Mouse (Mus musculus): ENCODE measurements around the gene Prkd3. TPM values are rescaled to one million over a fixed set of nuclear protein-coding genes. Genes with fewer than 3 reads are reported as not detected.

The Prkd3 gene
- polyA plus RNA-seq (2015; fragmentation: Nextera tagmentation; extraction: Ambion mirVana): 17.6 and 18.8 TPM in 2 replicates

DNA sequence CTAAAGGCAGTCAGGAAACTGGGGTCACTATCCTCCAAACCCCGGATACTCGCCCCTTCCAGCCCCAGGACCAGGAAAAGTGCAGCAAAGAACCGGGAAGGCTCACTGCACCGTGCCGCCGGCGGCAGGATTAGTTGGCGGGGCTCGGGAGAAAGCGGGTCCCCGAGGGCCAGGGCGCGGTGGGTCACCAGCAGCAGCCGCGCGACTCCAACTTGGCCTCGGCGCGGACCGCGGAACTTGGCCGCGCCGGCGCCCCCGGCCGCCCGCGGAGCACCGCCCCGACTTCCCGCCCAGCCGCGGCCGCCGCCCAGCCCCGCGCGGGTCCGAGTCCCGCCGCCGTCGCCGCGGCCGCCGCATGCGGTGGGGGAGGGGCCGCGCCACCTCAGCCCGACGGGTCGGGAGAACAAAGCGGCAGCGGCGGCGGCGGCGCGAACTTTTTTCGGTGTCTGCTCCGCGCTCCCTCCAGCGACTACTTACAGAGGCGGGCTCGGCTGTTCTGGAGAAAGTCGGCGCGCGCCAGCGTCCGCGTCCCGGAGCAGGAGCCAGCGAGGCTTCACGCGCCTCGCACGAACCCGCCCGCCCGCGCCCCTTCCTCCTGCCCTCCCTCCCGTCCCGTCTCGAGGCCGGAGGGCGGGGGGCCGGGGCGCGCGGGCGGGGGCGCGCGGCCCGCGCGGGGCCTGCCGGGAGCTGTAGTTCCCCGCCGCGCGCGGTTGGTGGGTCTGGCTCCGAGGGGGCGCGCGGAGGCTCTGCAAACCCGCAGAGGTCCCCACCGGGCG, at the start of gene Prkd3:
Gene Prkd3 (minus strand): TSS at position 609 of the 776 bp plus-strand sequence.
- peak within 1 kb of the TSS; percentile 73 for H3K4me2 ChIP-seq
- ATAC-seq (ENCODE audit: low FRiP score): peak; percentile 92
- WGBS: under 1% methylated on average over 77 of the region's 113 CpGs

DNA sequence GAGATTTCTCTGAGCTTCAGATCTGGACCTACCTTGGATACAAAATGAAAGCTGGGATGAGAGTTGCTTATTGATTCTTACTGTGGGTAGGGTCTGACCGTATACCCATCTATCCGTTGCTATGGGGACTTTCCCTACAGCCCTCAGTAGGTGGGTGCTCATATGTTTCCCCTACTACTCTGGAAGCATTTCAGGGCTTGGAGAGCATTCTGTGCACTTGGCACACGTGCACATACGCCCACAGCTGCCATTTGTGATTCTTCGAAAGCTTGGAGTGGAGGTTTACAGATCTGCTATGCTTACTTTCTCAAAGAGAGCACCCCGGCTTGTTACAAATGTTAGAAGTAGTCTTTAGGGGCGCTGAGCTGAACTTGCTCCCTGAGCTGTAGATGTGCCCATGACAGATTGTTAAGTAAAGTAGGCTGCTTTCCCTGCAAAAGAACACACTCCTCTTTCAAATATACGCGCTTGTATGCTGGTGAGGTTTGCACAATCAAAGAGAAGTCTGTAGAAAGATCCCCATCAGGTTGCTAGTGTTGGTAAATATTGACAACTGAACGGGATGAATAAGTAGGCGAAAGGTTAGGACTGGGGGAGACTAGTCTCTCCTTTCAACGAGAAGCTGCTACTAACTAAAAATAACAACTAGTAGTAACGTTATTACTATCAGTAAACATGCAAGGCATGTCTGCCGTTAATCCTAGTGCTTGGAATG, 49.3 kb upstream of the Prkd3 start:
- 90% methylated on average over 14 of the region's 14 CpGs for WGBS
- Histone ChIP-seq H3K4me1 (replicated peaks) (no peaks in the 10 kb centered on the region), H3K27ac (no peak overlapping the region), H3K9me3 (no peaks in the 10 kb centered on the region), H3K4me2 (no peak overlapping the region), H3K4me3 (no peak overlapping the region), H3K9ac (no peak overlapping the region), H3K36me3 (no peaks in the 10 kb centered on the region; the same call in 1 of the 2 replicates), H3K27me3 (no peaks in the 10 kb centered on the region)
- no peak for ATAC-seq (ENCODE audit: low FRiP score)

More for the DNA sequence above, at the start of gene Prkd3:
- Histone ChIP-seq H3K4me1 (replicated peaks) (peaks cover 23% of the 10 kb centered on the region), H3K4me3 (peak within 1 kb of the TSS; percentile 78), H3K9me3 (no peaks in the 10 kb centered on the region), H3K27me3 (peaks cover 16% of the 10 kb centered on the region), H3K9ac (peak within 1 kb of the TSS; percentile 80), H3K36me3 (no peaks in the 10 kb centered on the region), H3K27ac (peak within 1 kb of the TSS; percentile 77)

DNA sequence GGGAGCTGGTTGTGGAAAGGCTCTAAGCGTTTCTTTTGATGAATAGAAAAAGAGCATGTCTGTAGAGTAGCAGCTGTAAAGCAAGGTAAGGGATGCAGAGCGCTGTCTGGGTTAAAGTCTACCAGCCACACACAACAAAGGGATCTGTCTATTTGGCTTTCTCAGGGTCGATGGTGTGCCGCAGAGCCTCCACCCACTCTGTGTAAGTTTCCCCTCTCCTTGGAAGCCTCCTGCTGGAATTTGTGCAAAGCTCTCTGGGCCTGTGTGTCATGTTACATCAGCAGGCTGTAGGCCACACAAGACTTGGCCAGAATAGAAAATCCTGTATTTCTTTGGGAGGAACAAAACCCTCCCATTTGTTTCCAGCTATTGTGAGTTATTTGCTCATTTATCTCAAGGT, 48.4 kb upstream of the Prkd3 start:
- Histone ChIP-seq H3K36me3 (no peaks in the 10 kb centered on the region; the same call in 1 of the 2 replicates), H3K4me2 (no peak overlapping the region), H3K27ac (no peak overlapping the region), H3K4me1 (replicated peaks) (no peaks in the 10 kb centered on the region), H3K9ac (no peak overlapping the region), H3K9me3 (no peaks in the 10 kb centered on the region), H3K4me3 (no peak overlapping the region), H3K27me3 (no peaks in the 10 kb centered on the region)
- no peak for ATAC-seq (ENCODE audit: low FRiP score)
- 36% methylated on average over 4 of the region's 4 CpGs for WGBS

DNA sequence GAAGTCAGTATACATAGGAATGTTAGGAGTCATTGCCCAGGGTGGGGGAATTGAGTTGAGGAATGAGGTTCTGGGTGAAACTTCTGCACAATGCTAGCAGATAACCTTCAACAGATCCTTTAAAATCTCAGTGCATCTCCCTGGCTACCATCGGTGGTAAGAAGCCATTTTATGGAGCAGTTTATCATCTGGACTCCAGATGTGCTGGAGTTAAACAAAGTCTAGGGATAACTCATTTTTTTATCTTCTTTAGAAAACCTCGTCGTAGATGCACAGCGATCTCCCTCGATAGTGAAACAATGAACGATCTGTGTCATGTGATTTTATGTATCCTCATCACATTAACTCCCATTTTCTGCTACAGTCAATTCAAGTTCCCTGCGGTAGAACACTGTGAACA, 48.0 kb upstream of the Prkd3 start:
- Histone ChIP-seq H3K4me1 (replicated peaks) (no peaks in the 10 kb centered on the region), H3K9me3 (no peaks in the 10 kb centered on the region), H3K27ac (no peak overlapping the region), H3K27me3 (no peaks in the 10 kb centered on the region), H3K36me3 (no peaks in the 10 kb centered on the region; the same call in 1 of the 2 replicates), H3K4me3 (no peak overlapping the region), H3K4me2 (no peak overlapping the region), H3K9ac (no peak overlapping the region)
- 54% methylated on average over 7 of the region's 7 CpGs for WGBS
- no peak for ATAC-seq (ENCODE audit: low FRiP score)

DNA sequence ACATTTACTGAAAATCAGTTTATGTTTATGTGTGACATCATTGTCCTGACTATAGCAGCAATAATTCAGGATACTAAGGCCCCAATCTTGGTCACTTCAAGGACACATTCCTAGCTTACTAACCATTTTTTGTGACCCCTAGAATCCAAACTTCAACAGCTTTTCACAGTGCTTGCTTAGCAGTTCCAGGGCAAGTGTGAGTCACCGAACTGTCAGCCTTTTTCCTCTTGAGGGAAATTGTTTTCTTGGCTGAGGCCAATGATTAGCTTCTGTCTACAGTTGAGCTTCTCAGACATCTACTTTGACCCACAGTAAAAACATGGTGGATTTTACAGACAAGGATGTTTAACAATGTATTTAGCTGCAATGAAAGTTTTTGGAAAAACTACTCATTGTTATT, 43.6 kb upstream of the Prkd3 start:
- no peaks in the 10 kb centered on the region; the same call in 1 of the 2 replicates for H3K36me3 ChIP-seq
- H3K9ac ChIP-seq: no peak overlapping the region
- 80% methylated on average over 1 of the region's 1 CpGs for WGBS
- ATAC-seq (ENCODE audit: low FRiP score): no peak
- H3K27ac ChIP-seq: no peak overlapping the region
- no peaks in the 10 kb centered on the region for H3K27me3 ChIP-seq
- H3K4me1 ChIP-seq (replicated peaks): no peaks in the 10 kb centered on the region
- no peak overlapping the region for H3K4me3 ChIP-seq
- H3K4me2 ChIP-seq: no peak overlapping the region
- H3K9me3 ChIP-seq: no peaks in the 10 kb centered on the region

DNA sequence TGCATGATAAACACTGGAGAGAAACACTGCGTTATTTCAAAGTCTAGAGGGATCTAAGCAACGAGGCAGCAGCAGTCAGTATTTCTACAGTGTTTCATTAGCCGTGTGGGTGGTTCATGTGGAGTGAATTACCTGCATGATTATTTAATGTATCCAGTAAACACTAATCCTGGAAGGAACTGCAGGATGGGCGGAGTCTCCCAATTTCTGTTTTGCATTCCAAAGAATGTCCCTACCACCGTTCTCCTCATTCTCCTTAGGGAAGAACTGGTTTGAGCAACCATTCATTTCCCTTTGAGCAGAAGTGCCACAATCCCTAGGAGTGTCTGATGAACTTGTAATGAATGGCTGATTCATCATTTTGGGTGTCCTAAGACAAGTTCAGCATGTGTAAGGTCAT, 39.6 kb upstream of the Prkd3 start:
- Histone ChIP-seq H3K9ac (no peak overlapping the region), H3K9me3 (no peaks in the 10 kb centered on the region), H3K4me1 (replicated peaks) (no peaks in the 10 kb centered on the region), H3K4me3 (no peak overlapping the region), H3K36me3 (no peaks in the 10 kb centered on the region; the same call in 1 of the 2 replicates), H3K27ac (no peak overlapping the region), H3K4me2 (no peak overlapping the region), H3K27me3 (no peaks in the 10 kb centered on the region)
- no peak for ATAC-seq (ENCODE audit: low FRiP score)
- 76% methylated on average over 5 of the region's 5 CpGs for WGBS

DNA sequence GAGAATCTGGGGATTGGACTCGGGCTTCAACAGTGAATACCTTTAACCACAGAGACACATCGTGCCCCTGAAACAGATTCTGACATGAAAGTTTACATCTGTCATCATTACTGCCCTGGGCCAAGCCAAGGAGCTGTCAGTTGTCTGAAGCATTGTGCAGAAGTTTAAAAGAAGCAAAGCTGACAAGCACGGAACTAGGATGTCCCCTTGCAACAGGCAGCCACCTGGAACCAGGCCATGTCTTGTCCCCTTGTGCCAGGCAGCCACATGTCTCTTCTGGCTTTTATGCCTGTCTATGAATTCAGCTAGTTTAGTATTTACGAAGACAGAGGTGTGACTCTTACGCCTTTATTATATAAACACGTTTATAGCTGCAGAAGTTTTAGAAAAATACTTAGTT, 37.7 kb upstream of the Prkd3 start:
- no peaks in the 10 kb centered on the region for H3K36me3 ChIP-seq
- H3K4me1 ChIP-seq (replicated peaks): 0 out of 2 replicates have a peak, but pooled peaks cover under 1% of the 10 kb centered on the region
- no peak overlapping the region for H3K4me2 ChIP-seq
- WGBS: 76% methylated on average over 6 of the region's 6 CpGs
- no peak for ATAC-seq (ENCODE audit: low FRiP score)
- peaks cover 5% of the 10 kb centered on the region for H3K27me3 ChIP-seq
- H3K4me3 ChIP-seq: no peak overlapping the region
- no peak overlapping the region for H3K9ac ChIP-seq
- no peak overlapping the region for H3K27ac ChIP-seq
- no peaks in the 10 kb centered on the region for H3K9me3 ChIP-seq

DNA sequence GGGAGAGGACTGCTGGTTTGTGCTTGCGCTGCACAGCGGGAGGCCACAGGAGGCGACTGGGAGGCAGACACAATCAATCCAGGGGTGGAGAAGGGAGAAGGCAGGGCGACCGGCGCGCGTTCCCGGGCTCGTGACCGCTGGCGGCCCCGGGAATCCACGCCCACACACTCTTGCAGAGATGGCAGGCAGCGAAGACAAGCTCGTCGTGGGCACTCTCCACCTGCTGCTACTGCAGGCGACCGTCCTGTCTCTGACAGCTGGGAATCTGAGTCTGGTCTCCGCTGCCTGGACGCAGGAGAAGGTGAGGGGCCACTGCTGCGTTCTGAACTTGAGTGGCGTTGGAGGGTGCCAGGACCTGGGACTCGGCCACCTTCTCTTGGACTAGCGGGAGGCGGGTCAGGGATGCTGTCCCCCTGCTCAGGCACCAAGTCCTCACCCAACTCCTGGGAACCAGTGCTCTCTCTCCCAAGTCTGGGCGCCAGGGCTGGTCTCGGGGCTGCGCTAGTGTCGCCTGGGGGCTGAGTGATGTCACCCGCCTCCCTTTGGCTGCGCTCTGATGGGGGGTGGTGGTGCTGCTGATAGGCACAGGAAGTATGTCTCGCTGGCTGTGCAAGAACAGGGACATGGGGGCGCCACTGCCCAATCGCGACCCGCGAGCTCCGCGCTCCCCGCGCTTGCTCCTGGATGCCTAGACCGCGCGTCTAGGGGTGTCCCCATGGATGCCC, 31.6 kb upstream of the Prkd3 start:
- Histone ChIP-seq H3K9ac (peak overlapping the region; percentile 77), H3K27ac (peak overlapping the region; percentile 81), H3K4me3 (peak overlapping the region; percentile 69), H3K36me3 (no peaks in the 10 kb centered on the region), H3K4me2 (peak overlapping the region; percentile 94), H3K4me1 (replicated peaks) (peaks cover 5% of the 10 kb centered on the region; the same call in 1 of the 2 replicates), H3K27me3 (peaks cover 7% of the 10 kb centered on the region), H3K9me3 (no peaks in the 10 kb centered on the region)
- under 1% methylated on average over 45 of the region's 45 CpGs for WGBS
- ATAC-seq (ENCODE audit: low FRiP score): peak; percentile 95

DNA sequence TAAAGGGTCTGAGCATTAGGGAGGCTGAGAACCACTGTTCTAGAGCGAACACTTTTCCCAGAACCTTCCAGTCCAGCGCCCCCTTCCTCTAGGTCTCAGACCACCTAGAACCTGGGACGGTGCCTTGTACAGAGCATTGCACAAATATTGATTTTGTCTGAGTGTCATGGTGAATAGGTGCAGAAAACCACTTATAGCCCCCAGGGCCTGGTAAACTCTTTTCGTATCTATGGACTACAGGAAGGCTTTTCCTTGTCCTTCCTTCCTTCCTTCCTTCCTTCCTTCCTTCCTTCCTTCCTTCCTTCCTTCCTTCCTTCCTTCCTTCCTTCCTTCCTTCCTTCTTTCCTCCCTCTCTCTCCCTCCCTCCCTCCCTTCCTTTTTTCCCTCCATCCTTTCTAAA, 31.0 kb upstream of the Prkd3 start, which contains the start of gene Qpct:
Gene Qpct (plus strand): TSS at position 301 of the 400 bp plus-strand sequence.
- no peak for ATAC-seq (ENCODE audit: low FRiP score)
- peaks cover 5% of the 10 kb centered on the region; the same call in 1 of the 2 replicates for H3K4me1 ChIP-seq (replicated peaks)
- H3K4me2 ChIP-seq: peak within 1 kb of the TSS; percentile 94
- no peaks in the 10 kb centered on the region for H3K9me3 ChIP-seq
- 74% methylated on average over 4 of the region's 4 CpGs for WGBS
- peak within 1 kb of the TSS; percentile 81 for H3K27ac ChIP-seq
- peak within 1 kb of the TSS; percentile 77 for H3K9ac ChIP-seq
- H3K36me3 ChIP-seq: no peaks in the 10 kb centered on the region
- H3K27me3 ChIP-seq: peaks cover 7% of the 10 kb centered on the region
- peak within 1 kb of the TSS; percentile 69 for H3K4me3 ChIP-seq

DNA sequence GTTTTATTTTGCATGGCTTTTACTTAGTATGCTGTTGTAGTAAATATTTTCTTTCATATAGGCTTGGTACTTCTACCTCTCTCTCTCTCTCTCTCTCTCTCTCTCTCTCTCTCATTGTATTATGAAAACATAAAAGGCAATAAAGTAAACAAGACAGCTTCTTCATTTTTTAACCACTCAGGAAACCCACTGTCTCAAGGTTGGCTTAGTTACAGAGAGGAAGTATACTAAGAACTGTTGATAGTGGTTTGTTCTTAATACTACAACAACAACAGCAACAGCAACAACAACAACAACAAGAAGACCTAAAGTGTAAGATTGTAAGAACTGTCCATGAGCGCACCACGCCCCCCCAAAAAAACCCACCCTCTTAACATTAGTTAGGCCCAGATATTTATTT, 23.1 kb upstream of the Prkd3 start:
- Histone ChIP-seq H3K9me3 (no peaks in the 10 kb centered on the region), H3K4me2 (no peak overlapping the region), H3K27ac (no peak overlapping the region), H3K4me1 (replicated peaks) (no peaks in the 10 kb centered on the region), H3K27me3 (no peaks in the 10 kb centered on the region), H3K9ac (no peak overlapping the region), H3K36me3 (no peaks in the 10 kb centered on the region), H3K4me3 (no peak overlapping the region)
- no peak for ATAC-seq (ENCODE audit: low FRiP score)
- WGBS: 90% methylated on average over 2 of the region's 2 CpGs

DNA sequence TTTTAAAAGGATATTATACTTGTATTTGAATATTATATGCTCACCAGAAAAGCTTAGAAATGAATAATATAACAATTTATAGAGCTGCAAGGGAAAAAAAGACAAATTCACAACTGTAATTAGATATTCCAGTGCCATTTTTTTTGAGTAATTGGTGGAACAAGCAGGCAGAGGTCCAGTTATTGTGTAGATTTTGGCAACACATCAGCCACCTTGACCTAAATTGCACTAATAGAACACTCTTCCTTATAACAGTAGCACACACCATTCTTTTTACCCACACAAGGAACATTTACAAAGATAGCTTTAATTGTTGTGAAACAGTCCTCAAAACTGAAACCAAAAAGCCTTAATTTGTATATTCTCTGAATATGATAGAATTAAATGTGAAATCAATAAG, 19.0 kb upstream of the Prkd3 start:
- H3K9me3 ChIP-seq: no peaks in the 10 kb centered on the region
- no peak overlapping the region for H3K9ac ChIP-seq
- no peaks in the 10 kb centered on the region for H3K4me1 ChIP-seq (replicated peaks)
- no peak for ATAC-seq (ENCODE audit: low FRiP score)
- no peaks in the 10 kb centered on the region for H3K27me3 ChIP-seq
- H3K36me3 ChIP-seq: no peaks in the 10 kb centered on the region
- H3K27ac ChIP-seq: no peak overlapping the region
- no peak overlapping the region for H3K4me3 ChIP-seq
- no peak overlapping the region for H3K4me2 ChIP-seq

DNA sequence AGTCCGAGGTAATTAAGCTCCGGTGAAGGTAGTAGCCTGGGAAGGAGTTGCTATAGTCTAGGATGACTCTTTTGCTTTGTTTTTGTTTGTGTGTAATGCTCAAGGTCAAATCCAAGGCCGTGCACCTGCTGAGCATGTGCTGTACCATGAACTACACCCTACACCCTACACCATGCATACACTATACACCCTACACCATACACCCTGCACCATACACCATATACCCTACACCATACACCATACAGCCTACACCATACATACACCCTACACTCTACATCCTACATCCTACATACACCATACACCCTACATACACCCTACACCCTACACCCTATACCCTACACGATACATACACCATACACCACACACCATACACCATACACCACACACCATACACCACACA, 12.2 kb upstream of the Prkd3 start:
- Histone ChIP-seq H3K36me3 (no peaks in the 10 kb centered on the region), H3K27me3 (no peaks in the 10 kb centered on the region), H3K4me2 (no peak overlapping the region), H3K9me3 (0 out of 2 replicates have a peak, but pooled peaks cover 3% of the 10 kb centered on the region), H3K27ac (no peak overlapping the region), H3K9ac (no peak overlapping the region), H3K4me1 (replicated peaks) (no peaks in the 10 kb centered on the region), H3K4me3 (no peak overlapping the region)
- 90% methylated on average over 4 of the region's 4 CpGs for WGBS
- ATAC-seq (ENCODE audit: low FRiP score): no peak

All from hindbrain, embryonic 13.5 days (tissue).